Mouse (Mus musculus) mouse embryonic stem cell (cell line): Measurements from ENCODE around the gene Lpar2.

ENCODE experiments used
- in situ Hi-C, 2 experiments: fragments of 300-500 bp; cut with MboI; formaldehyde crosslinking; loops; 1 replicate in 1 of 2; 3 replicates in 1 of 2; pipeline ENCODE4 v1.14.3; 2019 to 2020; ENCODE audit warnings: low sequenced_read_pairs in 2 of 2, low pct_unique_long_range_greater_than_20kb in 1 of 2, mixed read lengths in 1 of 2; ENCODE audit not compliant: unreplicated experiment in 1 of 2

The Lpar2 gene

DNA sequence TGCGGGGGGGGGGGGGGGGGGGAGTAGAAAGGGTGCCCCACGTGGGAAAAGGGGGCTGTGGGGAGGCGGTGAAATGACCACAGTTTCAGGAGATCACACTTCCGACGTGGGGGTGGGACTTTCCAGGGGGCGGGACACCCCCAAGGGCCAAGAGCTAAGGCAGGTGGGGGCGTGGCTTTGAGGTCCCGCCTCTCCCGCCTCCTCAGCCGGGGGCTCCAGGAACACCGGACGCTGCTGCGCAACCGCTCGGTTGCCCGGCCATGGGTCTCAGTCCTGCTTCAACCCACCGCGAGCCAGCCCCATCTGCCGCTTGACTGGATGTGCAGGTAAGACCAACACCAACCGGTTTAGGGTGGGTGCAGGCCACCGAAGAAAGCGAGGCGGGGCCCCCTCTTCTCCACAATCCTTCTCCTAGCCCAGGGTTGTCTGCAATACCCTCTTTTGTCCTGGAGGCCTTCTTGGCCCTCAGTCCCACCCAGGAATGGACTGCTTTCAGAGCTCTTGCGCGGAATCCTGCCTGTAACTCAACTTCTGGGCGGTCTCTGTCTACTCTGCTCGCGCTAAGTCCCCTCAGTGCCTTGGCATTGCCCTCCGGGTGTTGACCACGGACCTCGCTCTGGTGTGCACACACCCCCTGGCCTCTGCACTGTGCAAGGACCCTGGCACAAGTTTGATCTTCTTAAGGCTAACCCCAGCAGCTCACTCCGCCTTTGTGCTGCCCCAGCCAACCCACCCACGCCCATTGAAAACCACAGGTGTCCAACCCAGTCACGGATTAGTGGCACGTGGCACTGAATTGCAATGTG, at the start of gene Lpar2:
TSS of gene Lpar2 (plus strand) at position 44 of the 806 bp plus-strand sequence.
- in situ Hi-C loops = no loop called here

DNA sequence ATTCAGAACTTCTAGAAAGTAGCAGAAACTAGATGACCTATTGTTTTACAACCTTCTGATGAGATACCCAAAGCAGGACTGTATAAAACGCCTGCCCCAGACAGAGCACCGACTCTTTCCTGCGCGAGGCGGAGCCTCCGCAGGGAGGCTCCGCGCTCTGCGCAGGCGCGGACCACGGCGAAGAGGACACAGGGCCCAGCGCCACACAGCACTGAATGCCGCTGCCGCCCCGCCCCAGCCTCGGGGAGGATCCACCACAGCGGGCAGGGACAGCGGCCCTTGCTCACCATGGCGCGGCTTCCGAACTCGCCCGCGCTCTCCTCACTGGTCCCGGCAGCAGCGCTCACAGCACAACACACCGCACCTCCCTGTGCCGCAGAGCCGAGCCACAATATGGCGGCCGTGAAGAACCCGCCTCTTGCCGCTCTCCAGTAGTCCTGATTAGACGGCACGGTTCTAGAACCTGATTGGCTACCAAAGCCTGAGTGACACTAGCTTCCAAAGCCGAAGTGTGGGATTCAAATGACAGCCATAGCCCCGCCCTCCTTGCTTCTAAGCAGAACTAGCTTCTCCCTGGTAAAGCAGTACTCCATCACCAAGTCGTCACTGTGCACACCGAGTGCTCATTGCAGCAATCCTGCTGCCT, 47.6 kb upstream of the Lpar2 start, which contains the start of gene Gm20422:
TSS of gene Gm20422 (minus strand) at position 384 of the 646 bp plus-strand sequence.
- in situ Hi-C loops = no loop called here

DNA sequence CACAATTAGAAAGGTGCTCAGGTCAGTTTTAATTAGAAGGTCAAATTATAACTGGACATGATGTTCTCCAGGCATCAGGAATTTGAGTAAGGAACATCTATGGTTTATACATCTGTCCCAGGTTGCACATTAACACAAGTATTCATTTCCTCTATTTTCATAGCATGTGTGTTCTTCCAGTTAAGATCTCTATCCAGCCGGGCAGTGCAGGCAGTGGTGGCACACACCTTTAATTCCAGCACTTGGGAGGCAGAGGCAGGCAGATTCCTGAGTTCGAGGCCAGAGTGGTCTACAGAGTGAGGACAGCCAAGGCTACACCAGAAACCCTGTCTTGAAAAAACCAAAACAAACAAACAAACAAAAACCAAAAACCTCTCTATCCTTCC, 47.1 kb upstream of the Lpar2 start:
- in situ Hi-C loops = no loop called here

DNA sequence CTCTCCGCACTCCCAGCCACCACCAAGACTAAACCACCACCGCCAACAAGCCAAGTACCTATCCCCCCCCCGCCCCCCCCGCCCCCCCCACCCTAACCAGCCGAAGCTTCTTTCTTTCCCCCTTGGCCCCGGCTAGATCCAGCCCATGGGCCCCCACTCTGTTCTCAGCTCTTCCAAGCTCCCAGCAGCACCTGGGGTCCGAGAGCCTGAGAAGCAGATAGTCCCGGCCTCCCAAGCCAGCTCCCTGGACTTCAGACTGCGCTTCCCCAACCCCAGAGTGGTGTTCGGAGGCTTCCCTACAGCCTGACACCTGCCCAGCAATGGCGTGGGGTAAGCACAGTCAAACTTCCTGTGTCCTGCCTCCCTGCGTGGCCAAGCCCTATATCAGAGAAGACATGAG, 45.1 kb upstream of the Lpar2 start:
- in situ Hi-C loops = no loop called here

DNA sequence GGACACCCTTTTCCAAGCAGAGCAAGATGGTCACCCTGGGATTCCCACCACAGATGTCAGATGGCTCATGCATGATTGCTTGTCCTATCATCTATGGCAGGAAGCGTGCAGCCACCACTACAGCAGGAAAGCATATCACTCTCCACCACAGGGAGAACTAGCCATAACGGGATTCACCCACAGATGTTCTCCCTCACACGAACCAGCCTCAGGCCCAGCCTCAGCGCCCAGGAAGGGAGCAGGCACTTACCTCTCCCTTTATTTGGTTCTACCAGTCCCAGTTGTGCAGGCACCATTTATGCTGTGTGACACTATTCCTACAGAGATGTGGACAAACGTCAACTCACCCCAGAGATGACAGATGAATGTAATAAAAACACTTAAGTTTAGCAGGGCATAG, 33.1 kb upstream of the Lpar2 start:
- in situ Hi-C loops = no loop called here

DNA sequence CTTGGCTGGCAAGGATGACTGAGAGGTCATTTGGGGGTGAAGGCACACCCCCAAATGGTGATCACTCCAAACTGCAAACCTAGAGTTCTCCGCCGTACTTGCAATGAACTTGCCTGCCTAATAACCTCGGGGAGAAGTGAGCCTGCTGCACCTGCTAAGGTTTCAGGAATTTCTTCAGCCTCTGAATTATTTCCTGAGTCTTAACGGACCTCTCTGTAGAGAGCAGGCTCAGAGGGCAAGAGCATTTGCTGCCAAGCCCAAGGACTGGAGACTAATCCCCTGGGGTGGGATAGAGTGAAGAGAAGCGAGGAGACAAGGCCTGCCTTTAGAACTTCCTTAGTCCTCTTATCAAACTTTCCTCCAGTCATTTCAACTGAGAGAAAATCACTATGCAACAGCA, 32.5 kb upstream of the Lpar2 start:
- in situ Hi-C loops = no loop called here

DNA sequence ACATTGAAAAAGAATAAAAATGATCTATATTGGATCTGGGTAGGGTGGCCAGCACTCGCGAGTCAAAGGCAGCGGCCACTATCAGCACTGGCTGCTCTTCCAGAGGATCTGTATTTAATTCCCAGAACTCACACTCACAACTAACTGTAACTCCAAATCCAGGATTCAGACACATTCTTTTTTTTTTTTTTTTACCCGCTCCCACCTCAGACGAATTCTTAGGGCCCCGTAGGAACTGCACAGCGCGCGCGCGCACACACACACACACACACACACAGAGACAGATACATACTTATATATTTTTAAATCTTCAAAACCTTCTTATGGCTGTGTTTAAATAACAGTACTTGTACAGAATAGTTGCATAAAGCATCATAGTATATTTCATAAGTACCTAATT, 31.9 kb upstream of the Lpar2 start:
- in situ Hi-C loops = no loop called here

DNA sequence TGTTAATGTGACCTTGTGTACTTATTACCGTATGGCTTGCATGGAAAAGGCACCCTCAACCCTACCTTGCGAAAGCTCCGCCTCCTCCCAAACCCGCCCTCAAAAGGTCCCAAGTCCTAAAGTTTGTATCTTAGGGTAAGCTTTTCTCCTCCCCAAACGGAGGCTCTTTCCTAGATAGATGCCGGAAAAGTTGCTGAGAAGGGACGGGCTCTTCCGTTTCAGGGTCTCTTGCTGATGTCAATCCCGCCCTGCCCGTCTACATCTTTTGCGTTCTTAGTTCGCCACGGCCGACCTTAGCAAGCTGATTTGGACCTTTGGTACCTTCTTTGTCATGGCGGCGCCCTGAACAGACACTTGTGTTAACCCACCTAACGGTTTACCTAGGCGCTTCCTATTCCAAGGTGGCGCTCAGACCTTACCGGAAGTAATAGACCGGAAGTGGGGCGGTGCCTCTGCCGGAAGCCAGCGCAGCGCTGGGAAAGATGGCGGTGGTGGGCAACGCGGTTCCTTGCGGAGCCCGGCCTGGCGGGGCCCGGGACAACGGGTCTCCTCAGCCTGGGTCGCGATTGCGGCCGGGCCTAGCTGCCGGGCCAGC, 31.4 kb upstream of the Lpar2 start, which contains the start of the genes Atp13a1 and Zfp866:
TSS of gene Atp13a1 (plus strand) at position 391 of the 595 bp plus-strand sequence.
TSS of gene Zfp866 (minus strand) at position 406 of the 595 bp plus-strand sequence.
- in situ Hi-C loops = no loop called here

DNA sequence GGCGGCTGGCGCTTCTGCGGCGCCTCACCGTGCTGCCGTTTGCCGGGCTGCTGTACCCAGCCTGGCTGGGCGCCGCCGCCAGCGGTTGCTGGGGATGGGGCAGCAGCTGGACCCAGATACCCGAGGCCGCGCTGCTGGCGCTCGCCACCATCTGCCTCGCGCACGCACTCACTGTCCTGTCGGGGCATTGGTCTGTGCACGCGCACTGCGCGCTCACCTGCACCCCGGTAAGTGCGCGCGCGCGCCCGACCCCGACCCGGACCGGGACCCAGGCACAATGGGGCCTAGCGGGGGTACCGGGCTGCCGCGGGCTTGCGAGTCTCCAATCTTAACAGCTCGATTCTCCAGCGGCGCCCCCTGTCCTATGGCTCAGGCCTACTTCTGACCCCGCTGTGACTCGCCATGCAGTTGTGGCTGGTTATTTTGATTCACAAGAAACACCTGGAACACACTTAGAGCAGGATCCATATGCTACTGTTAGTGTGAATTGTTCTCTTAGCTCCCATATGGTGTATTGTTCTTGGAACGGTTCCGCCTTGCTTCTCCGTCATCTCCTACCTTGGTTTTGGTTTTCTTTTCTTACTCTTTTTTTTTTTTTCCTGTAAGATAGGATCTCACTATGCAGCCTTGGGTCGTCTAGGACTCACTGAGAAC, 30.7 kb upstream of the Lpar2 start:
- in situ Hi-C loops = no loop called here

DNA sequence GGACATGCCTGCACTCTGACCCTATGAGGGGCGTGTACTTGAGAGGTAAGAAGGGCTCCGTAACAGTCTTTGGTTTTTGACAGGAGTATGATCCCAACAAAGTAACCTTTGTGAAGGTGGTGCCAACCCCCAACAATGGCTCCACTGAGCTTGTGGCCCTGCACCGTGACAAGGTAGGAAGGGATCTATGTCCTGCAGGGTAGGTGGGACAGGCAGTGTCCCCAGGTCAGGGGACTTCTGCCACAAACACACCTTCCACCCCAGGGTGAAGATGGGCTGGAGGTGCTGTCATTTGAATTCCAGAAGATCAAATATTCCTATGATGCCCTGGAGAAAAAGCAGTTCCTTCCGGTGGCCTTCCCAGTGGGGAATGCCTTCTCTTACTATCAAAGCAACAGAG, 28.6 kb upstream of the Lpar2 start:
- in situ Hi-C loops = no loop called here

DNA sequence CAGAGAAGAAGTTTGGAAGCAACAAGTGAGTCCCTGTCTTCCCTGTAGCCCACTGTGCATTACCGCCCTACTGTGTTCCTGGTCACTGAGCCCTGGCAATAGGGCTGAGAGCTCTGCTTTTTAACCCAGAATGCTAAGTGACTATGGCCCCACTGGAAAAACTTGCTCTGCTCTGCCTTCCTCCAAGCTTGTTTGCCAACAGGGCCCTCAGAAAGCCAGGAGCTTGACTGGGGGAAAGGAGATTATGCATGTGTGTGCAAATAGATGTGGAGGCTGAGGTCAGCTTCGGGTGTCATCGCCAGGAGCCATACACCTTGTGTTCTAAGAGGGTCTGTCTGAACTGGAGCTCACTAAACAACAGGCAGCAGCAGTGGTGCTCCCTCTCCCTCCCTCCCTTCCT, 28.1 kb upstream of the Lpar2 start:
- in situ Hi-C loops = no loop called here

DNA sequence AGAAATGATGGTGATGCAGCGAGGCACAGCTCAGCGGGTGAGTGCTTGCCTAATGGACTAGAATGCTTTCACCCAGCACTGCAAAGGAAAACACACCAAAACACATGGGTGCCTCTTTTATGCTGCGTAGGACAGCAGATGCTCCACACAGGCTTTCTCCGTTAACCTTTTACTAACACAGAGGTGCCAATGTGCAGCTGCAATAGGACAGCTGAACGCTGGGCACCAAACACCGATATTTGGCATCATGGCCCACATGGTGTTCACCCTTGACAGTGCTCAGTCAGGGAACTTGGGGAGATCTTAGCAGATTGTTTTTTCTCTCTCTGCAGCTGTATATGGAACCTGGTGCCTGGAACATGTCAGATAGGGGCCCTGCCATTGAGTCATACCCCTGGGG, 27.3 kb upstream of the Lpar2 start:
- in situ Hi-C loops = no loop called here

DNA sequence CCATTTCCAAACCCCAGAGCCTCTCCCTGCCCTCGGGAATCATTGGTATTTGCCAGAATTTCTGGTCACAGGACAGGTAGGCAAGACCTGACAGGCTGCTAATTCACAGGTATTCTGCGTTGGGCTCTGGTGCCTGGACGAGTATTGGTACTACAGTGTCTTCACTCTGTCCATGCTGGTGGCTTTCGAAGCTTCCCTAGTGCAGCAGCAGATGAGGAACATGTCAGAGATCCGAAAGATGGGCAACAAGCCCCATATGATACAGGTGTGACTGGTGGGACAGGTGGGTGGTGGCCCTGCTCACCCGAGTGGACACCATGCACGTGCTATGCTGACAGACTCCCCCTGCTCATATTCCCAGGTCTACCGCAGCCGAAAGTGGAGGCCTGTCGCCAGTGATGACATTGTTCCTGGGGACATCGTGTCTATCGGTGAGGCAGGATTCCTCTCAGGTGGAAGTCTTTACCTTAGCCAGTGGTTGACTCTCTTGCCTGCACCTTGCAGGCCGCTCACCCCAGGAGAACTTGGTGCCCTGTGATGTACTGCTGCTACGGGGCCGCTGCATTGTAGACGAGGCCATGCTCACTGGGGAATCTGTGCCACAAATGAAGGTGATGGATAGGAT, 25.4 kb upstream of the Lpar2 start:
- in situ Hi-C loops = no loop called here

DNA sequence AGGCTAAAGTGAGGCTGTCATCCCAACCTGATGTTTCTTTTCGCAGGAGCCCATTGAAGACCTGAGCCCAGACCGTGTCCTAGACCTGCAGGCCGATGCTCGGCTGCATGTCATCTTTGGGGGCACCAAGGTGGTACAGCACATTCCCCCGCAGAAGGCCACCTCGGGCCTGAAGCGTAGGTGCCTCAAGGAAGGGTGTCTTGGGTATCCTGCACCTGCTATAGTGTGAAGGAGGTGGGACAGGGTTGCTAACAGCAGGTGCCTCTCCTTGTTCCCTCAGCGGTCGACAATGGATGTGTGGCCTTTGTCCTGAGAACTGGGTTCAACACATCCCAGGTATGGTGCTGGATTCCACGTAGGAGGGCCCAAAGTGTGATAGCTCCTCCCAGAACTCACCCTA, 24.6 kb upstream of the Lpar2 start:
- in situ Hi-C loops = no loop called here

DNA sequence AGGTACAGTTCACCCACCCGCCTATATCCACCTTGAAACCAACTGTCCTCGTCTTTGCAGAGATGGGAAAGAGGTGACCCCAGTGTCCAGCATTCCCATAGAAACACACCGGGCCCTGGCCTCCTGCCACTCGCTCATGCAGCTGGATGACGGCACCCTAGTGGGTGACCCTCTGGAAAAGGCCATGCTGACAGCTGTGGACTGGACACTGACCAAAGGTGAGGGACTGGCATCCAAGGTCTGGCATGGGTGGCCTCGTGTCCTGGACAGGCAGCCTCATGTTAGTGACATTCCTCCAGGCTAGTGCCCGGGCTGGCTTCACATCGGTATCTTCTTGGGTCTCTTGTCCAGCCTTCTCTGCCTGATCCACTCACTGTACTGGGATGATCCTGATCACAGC, 23.0 kb upstream of the Lpar2 start:
- in situ Hi-C loops = no loop called here

DNA sequence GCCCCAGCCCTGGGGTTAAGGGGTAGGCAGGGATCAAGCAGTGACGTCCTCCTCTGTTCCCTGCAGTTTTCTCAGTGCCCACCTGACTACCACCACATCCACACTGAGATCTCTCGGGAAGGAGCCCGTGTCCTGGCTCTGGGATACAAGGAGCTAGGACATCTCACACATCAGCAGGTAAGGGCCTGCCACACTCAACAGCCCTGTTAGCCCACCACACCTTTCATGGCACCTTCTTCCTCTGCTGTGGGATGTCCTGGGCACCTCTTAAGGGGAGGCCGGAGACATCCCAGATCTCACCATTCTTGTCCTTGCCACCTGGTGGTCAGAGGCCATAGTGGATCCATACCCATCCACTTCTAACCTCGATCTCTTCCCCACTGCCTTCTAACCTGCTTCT, 22.3 kb upstream of the Lpar2 start:
- in situ Hi-C loops = no loop called here

DNA sequence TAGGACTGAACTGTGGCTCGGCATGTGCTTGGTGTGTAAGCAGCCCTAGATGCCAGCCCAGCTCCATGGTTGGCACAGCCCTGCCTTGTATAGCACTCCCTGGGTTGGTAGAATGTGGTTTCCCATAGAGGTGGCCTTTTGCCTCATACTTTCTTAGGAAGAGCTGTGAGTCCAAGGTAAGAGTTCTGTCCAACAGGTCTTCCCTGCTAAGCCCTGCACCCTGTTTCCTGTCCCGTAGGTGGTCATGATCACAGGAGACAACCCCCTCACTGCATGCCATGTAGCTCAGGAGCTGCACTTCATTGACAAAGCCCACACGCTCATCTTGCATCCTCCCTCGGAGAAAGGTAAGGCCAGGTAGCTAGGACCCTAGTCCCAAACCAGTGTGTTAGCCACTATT, 20.4 kb upstream of the Lpar2 start:
- in situ Hi-C loops = no loop called here

DNA sequence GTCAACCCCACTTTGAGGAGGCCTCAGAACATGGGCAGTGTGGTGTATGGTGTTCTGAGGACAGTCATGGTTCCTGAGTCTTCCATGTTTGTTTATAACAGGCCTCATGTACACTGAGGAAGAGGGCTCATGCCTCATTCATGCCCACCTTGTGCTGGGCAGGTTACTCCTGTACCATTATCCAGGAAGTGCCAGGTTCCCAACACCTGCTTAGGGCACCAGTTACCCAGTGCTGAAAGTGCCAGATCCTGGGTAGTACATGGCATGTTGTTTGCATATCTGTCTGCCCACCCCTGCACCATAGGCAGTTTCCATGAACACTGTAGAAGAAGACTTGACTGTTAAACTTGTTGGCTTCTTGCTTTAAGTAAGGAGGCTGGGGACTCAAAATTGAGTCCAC, 20.0 kb upstream of the Lpar2 start:
- in situ Hi-C loops = no loop called here

DNA sequence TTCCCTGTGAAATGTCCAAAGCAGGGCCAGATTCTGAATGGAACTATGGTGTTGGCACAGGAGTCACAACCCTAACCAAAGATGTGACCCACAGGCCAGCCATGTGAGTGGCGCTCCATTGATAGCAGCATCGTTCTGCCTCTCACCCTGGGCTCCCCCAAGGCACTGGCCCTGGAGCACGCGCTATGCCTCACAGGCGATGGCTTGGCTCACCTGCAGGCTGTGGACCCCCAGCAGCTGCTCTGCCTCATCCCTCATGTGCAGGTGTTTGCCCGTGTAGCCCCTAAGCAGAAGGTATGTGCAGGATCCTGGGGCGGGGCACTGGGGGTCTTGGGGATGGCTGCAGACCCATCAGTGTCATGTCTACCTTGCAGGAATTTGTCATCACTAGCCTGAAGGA, 18.9 kb upstream of the Lpar2 start:
- in situ Hi-C loops = no loop called here
